Mouse (Mus musculus): ENCODE results near the gene Tmem109. TPM values are rescaled to one million over a fixed set of nuclear protein-coding genes. Genes with fewer than 3 reads are reported as not detected.

Gene Tmem109
- polyA plus RNA-seq, 2 experiments, result 11.1 to 16.1 TPM

GRCm38 (mm10) chr19:10921058-10921457 is 39.3 kb upstream of the Tmem109 start:
- no peak overlapping the region for H3K27ac ChIP-seq
- 58% methylated on average over 3 of the region's 3 CpGs for WGBS (ENCODE audit: insufficient replicate concordance)
- ATAC-seq (ENCODE audit: insufficient read depth) (no peak), DNase-seq (ENCODE audit: low read depth in 3 of 3, low spot score in 3 of 3) (no peak)
- no peaks in the 10 kb centered on the region for H3K9me3 ChIP-seq (ENCODE audit: control insufficient read depth, low read length)
- H3K9ac ChIP-seq (replicated peaks), result no peak overlapping the region
- no peaks in the 10 kb centered on the region for H3K36me3 ChIP-seq (replicated peaks; ENCODE audit: control insufficient read depth, insufficient read depth, low read depth)
- no peaks in the 10 kb centered on the region for H3K27me3 ChIP-seq (ENCODE audit: control insufficient read depth, insufficient read depth, low read length)
- no peak overlapping the region for H3K4me2 ChIP-seq (ENCODE audit: low read depth)
- H3K4me1 ChIP-seq (replicated peaks; ENCODE audit: control insufficient read depth in 2 of 2, insufficient read depth in 2 of 2, low read length in 1 of 2), result 0 out of 4 replicates have a peak, but pooled peaks cover 0 to 3% of the 10 kb centered on the region in 2 experiments
- H3K4me3 ChIP-seq (ENCODE audit: insufficient read depth in 1 of 2, low read depth in 2 of 2, low read length in 2 of 2), result no peak overlapping the region
- TF ChIP-seq EP300 (IDR thresholded peaks at IDR 0.05; ENCODE audit: low read depth) (no peak), CTCF (IDR thresholded peaks at IDR 0.05; ENCODE audit: low read depth) (no peak)

DNA sequence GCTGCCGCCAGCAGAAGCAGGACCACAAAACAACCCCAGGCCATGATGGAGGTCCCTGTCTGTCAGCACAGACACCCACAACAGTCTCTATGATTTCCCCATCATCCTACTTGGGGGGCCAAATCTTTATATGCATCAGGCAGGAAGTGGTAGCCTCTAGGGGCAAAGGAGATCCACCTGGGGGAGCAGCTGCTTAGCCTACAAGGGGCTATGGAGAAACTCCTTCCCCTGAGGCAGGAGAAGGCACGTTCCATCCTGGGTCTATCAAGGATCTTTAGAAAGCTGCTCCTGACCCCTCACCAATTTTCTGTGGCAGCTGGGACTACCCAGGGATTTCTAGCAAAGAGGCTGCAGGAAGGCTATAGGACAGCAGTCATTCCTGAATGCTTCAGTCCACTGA is 38.7 kb upstream of the Tmem109 start, which contains the start of gene Zp1:
Gene Zp1 (minus strand): TSS at position 101 of the 400 bp plus-strand sequence.
- Histone ChIP-seq H3K27me3 (ENCODE audit: control insufficient read depth, insufficient read depth, low read length) (no peaks in the 10 kb centered on the region), H3K27ac (no peak within 1 kb of the TSS), H3K9me3 (ENCODE audit: control insufficient read depth, low read length) (no peaks in the 10 kb centered on the region), H3K4me2 (ENCODE audit: low read depth) (no peak within 1 kb of the TSS), H3K36me3 (replicated peaks; ENCODE audit: control insufficient read depth, insufficient read depth, low read depth) (no peaks in the 10 kb centered on the region), H3K4me3 (ENCODE audit: insufficient read depth in 1 of 2, low read depth in 2 of 2, low read length in 2 of 2) (no peak within 1 kb of the TSS), H3K9ac (replicated peaks) (no peak within 1 kb of the TSS), H3K4me1 (replicated peaks; ENCODE audit: control insufficient read depth in 2 of 2, insufficient read depth in 2 of 2, low read length in 1 of 2) (0 out of 4 replicates have a peak, but pooled peaks cover 0 to 3% of the 10 kb centered on the region in 2 experiments)
- ATAC-seq (ENCODE audit: insufficient read depth) (no peak), DNase-seq (ENCODE audit: low read depth in 3 of 3, low spot score in 3 of 3) (no peak)
- TF ChIP-seq CTCF (IDR thresholded peaks at IDR 0.05; ENCODE audit: low read depth) (no peak), EP300 (IDR thresholded peaks at IDR 0.05; ENCODE audit: low read depth) (no peak)
- whole genome bisulfite sequencing (ENCODE audit: insufficient replicate concordance), result 51% methylated on average over 2 of the region's 2 CpGs

- Histone ChIP-seq H3K27ac (no peak overlapping the region), H3K4me1 (replicated peaks; ENCODE audit: control insufficient read depth in 2 of 2, insufficient read depth in 2 of 2, low read length in 1 of 2) (0 out of 4 replicates have a peak, but pooled peaks cover 0 to 3% of the 10 kb centered on the region in 2 experiments), H3K36me3 (replicated peaks; ENCODE audit: control insufficient read depth, insufficient read depth, low read depth) (no peaks in the 10 kb centered on the region), H3K4me3 (ENCODE audit: insufficient read depth in 1 of 2, low read depth in 2 of 2, low read length in 2 of 2) (no peak overlapping the region), H3K4me2 (ENCODE audit: low read depth) (no peak overlapping the region), H3K27me3 (ENCODE audit: control insufficient read depth, insufficient read depth, low read length) (no peaks in the 10 kb centered on the region), H3K9me3 (ENCODE audit: control insufficient read depth, low read length) (no peaks in the 10 kb centered on the region), H3K9ac (replicated peaks) (no peak overlapping the region)
- no peak for DNase-seq (ENCODE audit: low read depth in 3 of 3, low spot score in 3 of 3)
- TF ChIP-seq CTCF (IDR thresholded peaks at IDR 0.05; ENCODE audit: low read depth) (no peak), EP300 (IDR thresholded peaks at IDR 0.05; ENCODE audit: low read depth) (no peak)
- ATAC-seq (ENCODE audit: insufficient read depth), result no peak
- 67% methylated on average over 10 of the region's 10 CpGs for WGBS (ENCODE audit: insufficient replicate concordance)
Measured at GRCm38 (mm10) chr19:10918321-10918991, 36.7 kb upstream of the Tmem109 start.

DNA sequence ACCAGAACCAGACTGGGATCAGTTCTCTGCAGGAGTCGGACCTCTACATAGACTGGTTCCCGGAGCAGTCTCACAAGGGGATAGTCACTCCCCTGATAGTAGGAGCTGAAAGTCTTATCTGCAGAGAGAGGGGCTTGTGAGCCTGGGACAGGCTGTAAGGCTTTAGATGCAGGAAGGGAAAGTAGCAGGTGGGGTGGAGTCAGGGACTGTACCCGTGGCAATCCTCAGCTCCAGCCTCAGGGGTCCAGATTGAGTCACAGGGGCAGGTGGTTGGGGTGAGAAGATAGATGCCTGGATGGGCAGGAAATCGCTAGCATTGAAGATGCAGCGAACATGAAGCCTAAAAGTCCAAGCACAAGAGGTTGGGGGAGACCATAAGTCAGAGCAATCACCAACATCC is 34.7 kb upstream of the Tmem109 start:
- no peak overlapping the region for H3K4me2 ChIP-seq (ENCODE audit: low read depth)
- 31% methylated on average over 5 of the region's 5 CpGs for WGBS (ENCODE audit: insufficient replicate concordance)

DNA sequence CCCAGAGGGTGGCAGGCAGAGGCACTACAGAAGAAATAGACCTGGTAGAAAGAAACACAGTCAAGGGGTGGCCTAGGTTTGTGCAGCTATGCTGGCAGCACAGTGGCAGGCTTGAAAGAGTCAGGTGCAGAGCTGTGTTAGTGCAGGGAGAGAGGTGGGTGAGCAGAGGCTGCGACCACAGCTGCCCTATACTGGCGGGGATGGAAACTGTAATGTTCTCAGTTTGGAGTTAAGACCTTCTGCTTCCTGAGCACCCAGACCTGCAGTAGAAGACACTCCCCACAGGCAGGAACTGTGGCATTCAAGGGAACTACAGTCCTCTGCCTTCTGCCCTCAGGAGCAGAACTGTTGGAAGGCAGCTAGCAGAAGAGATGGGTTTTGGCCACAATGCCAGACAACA is 33.1 kb upstream of the Tmem109 start:
- Histone ChIP-seq H3K4me1 (replicated peaks; ENCODE audit: control insufficient read depth in 2 of 2, insufficient read depth in 2 of 2, low read length in 1 of 2) (0 out of 4 replicates have a peak, but pooled peaks cover 0 to 3% of the 10 kb centered on the region in 2 experiments), H3K4me2 (ENCODE audit: low read depth) (no peak overlapping the region), H3K36me3 (replicated peaks; ENCODE audit: control insufficient read depth, insufficient read depth, low read depth) (no peaks in the 10 kb centered on the region), H3K27me3 (ENCODE audit: control insufficient read depth, insufficient read depth, low read length) (no peaks in the 10 kb centered on the region), H3K9me3 (ENCODE audit: control insufficient read depth, low read length) (no peaks in the 10 kb centered on the region), H3K27ac (no peak overlapping the region), H3K4me3 (ENCODE audit: insufficient read depth in 1 of 2, low read depth in 2 of 2, low read length in 2 of 2) (no peak overlapping the region), H3K9ac (replicated peaks) (no peak overlapping the region)
- no peak for DNase-seq (ENCODE audit: low read depth in 3 of 3, low spot score in 3 of 3)
- ATAC-seq (ENCODE audit: insufficient read depth), result no peak
- 23% methylated on average over 2 of the region's 2 CpGs for WGBS (ENCODE audit: insufficient replicate concordance)
- TF ChIP-seq CTCF (IDR thresholded peaks at IDR 0.05; ENCODE audit: low read depth), result no peak
- TF ChIP-seq EP300 (IDR thresholded peaks at IDR 0.05; ENCODE audit: low read depth), result no peak

More for the DNA sequence above, 34.7 kb upstream of the Tmem109 start:
- Histone ChIP-seq H3K4me3 (ENCODE audit: insufficient read depth in 1 of 2, low read depth in 2 of 2, low read length in 2 of 2) (no peak overlapping the region), H3K27me3 (ENCODE audit: control insufficient read depth, insufficient read depth, low read length) (no peaks in the 10 kb centered on the region), H3K9me3 (ENCODE audit: control insufficient read depth, low read length) (no peaks in the 10 kb centered on the region), H3K36me3 (replicated peaks; ENCODE audit: control insufficient read depth, insufficient read depth, low read depth) (no peaks in the 10 kb centered on the region), H3K27ac (no peak overlapping the region), H3K9ac (replicated peaks) (no peak overlapping the region), H3K4me1 (replicated peaks; ENCODE audit: control insufficient read depth in 2 of 2, insufficient read depth in 2 of 2, low read length in 1 of 2) (0 out of 4 replicates have a peak, but pooled peaks cover 0 to 3% of the 10 kb centered on the region in 2 experiments)
- no peak for TF ChIP-seq CTCF (IDR thresholded peaks at IDR 0.05; ENCODE audit: low read depth)
- TF ChIP-seq EP300 (IDR thresholded peaks at IDR 0.05; ENCODE audit: low read depth), result no peak
- ATAC-seq (ENCODE audit: insufficient read depth) (no peak), DNase-seq (ENCODE audit: low read depth in 3 of 3, low spot score in 3 of 3) (no peak)
